Mouse (Mus musculus) adrenal gland, postnatal 25 days (tissue): ENCODE data around the gene Gm42417. TPM values are rescaled to one million over a fixed set of nuclear protein-coding genes. Genes with fewer than 3 reads are reported as not detected.
"Not testable (repeated sequence)": the region's sequence is repeated elsewhere in the genome, so short reads cannot be mapped to it uniquely, and the experiment has no call there.

ENCODE experiments used
- DNase-seq: peaks from one replicate; pipeline ENCODE4 v3.0.0; 2021; ENCODE audit warnings: mixed read lengths
- total RNA-seq: library from RNA; stranded (reverse); gene quantifications from 2 replicates; pipeline ENCODE4 v1.2.3, GENCODE M21; 2021

The Gm42417 gene
- total RNA-seq, 1 experiment from 2014 or later: not detected

DNA sequence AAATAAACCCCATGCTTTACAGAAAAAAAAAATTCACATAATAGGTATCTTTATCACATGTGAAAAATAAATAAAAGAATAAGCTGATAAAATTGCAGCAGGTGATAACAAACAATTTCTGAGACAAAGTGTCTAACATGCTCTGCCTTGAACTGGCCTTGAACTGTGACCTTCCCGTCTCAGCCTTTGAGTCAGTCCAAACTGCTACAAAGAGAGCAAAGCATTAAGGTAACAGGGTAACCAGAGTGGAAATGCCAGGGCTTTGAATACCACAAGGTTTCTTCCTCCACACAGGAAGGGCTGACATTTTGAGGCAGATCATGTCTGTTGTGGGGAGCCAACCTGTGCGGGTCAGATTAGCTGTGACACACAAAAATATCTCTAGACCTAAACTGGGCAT lies 6.2 kb upstream of the Gm42417 start:
- no peak for DNase-seq

DNA sequence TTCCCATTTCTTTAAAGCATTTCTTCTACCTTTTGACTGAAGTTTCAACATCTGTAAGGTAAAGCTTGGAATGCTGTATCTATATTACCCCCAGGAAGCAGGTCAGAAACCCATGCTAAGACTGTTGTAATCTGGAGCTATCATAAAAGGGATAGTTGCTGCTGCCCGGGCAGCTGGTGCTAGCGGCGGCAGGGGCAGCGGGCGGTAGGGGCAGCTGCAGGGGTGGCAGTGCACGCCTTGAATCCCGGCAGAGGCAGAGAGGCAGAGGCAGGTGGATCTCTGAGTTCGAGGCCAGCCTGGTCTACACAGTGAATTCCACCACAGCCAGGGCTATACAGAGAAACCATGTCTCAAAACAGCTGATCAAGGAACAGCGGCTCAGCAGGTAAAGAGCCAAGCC lies 3.7 kb upstream of the Gm42417 start:
- DNase-seq: no peak

DNA sequence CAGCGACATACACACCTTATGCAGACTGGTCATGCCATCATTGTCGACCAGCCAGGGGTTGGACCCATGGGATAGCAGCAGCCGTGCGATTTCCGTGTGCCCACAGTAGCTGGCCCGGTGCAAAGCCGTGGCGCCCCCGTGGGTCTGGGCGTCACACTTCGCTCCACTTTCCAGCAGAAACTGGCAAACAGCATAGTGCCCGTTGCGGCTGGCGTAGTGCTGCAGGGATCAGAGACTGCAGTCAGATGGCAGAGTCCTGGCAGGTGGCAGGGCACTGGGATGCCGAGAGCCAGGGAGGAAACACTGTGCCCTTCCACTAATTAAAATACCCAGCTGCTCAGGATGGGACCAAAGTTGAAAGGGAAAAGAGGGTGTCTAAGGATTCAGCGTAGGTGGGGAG lies 2.6 kb upstream of the Gm42417 start:
- DNase-seq: no peak

DNA sequence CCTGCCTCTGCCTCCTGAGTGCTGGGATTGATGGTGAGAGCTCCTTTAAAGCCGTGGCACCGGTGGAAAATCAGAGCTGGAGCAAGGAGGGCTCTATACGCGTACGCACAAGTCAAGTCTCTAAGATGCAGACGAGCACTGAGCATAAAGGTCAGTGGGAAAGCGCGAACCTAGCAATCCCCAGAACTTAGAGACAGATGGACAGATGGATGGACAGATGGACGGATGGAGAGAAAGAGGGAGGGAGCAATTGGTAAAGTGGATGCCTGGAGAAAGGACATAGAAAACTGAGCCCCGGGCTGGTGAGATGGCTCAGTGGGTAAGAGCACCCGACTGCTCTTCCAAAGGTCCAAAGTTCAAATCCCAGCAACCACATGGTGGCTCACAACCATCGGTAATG lies 1.6 kb upstream of the Gm42417 start:
- no peak for DNase-seq

DNA sequence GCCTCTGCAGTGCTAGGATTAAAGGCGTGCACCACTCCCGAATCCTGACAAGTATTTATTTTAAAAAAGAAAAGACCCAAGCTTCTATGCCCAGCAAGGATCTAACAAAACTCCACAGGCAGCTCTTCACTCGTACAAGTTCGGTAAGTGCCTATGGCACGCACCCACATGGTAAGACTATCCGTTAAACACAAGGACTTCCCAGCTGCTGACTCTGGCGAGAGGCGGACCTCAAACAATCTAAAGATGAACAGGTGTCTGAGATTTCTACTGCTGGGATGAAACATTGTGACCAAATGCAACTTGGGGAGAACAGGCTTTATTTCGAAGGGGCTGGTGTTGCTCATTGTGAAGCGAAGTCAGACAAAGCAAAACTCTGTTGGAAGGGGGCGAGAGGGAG lies 903 bp upstream of the Gm42417 start:
- DNase-seq: no peak

DNA sequence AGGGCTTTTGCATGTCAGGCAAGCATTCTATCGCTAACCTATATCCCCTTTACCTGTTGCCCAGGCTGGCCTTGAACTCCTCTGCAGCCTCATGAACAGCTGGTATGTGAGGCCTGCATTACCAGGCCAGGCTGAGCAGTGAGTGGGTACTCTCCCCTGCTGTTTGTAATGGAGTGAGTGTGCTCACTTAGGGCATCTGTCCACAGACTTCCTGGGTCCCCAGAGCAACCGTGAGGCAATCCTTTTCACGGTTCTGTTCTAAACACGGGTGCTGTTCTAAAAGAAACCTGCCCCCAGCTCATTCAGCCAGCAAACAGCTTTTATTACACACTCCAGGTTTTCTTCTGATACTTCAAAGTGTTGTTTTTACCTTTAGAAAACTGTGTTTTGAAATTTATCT lies 502 bp downstream of the Gm42417 start:
- DNase-seq: no peak

DNA sequence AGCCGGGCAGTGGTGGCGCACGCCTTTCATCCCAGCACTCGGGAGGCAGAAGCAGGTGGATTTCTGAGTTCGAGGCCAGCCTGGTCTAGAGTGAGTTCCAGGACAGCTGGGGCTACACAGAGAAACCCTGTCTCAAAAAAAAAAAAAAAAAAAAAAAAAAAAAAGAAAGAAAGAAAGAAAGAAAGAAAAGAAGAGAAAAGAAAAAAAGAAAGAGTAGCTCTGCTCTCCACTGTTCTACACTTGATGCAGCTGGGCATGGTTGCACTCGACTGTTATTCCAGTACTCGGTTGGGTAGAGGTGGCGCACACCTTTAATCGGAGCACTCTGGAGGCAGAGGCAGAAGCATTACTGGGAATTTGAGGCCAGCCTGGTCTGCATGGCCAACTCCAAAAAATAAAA lies 2.4 kb downstream of the Gm42417 start, which contains the start of gene Ankrd23:
Gene Ankrd23, minus strand, starts transcription at position 101 of the 400 bp plus-strand sequence.
- DNase-seq: not testable (repeated sequence)

DNA sequence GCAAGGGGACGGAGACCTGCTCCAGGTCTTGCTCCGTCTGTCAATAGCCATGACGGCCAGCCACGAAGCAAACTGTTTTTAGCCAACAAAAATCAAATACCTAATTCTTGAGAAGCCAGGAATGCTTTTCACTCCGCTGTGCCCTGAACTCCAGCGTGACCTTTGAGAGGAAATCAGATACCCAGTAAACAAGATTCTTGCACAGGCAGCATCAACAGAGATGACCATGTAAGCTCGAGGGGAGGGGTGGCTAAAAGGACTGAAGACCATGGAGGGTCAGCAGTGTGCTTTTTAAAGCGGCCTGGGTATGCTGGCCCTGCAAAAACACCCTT lies 2.9 kb downstream of the Gm42417 start:
- no peak for DNase-seq

DNA sequence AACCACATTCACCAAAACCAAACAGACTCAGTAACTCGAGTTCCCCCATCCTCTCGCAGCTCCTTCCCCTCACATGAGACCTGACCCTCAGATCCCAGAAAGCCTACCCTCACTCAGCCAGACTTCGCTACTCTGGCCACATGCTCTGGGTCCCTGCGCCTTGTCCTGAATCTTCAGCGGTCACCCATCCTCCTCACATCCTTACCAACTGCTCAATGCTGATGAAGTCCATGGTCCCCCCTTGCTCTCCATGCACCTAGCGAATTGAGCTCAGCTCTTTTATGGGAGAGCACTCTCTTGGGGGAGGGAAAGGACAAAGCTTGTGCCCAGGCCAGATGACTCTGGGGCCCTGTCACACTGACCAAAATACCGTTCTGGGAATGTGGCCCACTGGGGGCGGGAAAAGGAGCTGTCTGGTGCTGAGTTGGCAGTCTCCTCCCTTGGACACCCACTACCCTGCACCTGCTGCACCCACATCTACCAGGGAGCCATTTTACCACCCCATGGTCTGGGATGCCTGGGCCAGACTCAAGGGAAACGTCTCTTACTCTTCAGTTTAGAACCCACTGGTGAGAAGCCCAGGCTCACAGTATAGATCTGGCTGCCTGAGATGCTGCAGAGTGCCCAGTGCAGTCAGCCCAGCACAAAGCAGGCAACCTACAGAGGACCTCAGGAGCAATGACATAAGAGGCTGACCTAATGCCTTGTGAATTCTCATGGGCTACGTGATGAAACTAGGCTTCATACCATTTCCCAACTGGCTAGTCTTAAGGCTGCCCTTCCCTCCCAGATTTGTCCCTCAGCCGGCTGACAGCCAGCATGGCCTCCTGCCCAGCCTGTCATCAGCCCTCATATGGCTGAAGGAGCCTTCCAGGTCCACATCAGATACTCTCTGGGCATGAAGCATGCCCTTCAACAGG lies 3.5 kb downstream of the Gm42417 start:
- DNase-seq: peak; percentile 66

DNA sequence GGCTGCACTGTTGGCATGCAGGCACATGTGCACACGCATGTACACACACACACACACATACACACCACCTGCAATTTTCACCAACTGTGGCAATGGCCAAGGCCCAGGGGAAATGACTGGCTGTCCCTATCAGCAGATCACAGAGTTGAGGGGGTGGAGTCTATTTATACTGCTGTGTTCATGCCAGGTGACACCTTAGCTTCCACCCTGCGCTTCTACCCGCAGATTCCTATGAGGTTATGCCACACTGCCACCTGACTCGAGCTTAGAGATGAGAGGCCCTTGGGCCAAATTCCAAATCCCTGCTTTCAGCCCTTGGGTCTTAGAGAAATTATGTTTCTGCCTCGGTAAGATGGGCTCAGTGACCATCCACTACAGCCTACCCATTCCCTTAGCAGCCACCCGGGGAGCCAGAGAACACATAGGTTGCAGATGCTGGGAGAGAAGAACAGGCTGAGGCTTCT lies 4.6 kb downstream of the Gm42417 start:
- DNase-seq: no peak

DNA sequence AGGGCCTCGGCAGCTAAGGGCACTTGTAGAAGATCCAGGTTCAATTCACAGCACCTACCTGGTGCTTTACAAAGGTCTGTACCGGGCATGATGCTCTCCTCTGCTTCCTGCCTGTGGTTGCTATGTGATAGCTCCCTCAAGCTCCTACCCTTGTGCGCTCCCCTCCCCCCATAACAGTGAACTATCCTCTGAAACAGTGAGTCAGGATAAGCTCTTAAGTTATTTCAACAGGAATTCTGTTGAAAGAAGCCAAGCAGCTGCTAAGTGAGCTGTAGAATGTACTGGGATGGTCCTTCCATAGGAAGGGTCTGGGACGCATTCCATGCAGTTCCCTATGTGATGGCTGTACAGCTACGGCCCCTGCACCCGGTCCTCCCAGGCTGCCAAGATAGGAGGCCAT lies 5.7 kb downstream of the Gm42417 start:
- DNase-seq: no peak

DNA sequence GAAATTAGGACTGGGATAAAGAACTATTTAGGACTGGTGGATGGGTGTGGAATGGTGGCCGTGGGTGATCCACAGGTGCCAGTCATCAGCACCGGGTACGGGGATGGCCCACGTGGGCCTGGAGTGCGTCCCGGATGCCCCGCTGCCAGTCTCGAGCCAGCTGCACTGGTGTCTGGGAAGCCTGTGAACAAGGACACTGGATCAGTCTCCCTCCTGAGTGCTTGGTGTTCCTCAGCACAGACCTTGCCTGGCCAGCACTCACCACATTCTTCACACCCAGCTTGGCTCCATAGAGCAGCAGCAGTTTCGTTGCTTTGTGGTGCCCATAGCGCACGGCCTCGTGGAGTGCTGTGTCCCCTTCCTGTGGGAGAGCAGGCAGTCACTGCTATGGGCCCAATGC lies 7.8 kb downstream of the Gm42417 start:
- DNase-seq: no peak

DNA sequence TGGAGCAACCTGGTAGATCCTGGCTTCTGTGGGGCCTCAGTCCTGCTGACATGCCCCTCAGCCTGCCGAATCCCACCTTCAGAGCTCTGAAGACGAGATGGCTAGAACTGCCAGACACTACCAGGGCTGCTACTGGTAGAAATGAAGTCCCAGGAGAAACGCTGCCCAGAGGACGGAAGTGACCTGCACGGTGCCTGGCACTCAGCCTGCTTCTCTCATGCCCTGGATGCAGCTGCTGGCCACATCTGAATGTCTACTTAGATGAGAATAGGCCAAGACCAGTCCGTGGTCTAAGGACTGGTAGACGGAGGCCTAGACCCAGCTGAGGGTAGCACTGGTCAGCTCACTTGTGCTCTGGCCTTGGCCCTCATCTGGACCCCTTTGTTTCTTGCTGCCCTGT lies 8.3 kb downstream of the Gm42417 start:
- no peak for DNase-seq

DNA sequence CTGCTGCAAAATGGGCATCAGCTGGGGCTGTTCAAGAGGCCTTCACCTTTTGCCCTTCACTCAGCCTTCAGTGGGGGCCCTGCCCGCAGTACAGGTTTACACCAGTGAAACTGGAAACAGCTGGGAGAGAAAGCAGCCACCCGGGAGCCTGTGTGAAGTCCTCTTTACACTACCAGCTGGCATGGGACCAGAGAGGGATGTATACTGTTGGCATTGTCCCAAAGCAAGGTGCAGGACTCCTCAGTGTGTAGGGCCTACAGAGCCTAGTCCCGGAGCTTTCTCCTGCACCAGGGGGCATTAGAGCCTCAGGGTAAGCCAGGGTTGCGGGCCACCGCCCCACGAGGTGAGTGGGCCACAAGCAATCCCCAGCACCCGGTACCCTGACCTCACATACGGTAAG lies 8.7 kb downstream of the Gm42417 start:
- no peak for DNase-seq

DNA sequence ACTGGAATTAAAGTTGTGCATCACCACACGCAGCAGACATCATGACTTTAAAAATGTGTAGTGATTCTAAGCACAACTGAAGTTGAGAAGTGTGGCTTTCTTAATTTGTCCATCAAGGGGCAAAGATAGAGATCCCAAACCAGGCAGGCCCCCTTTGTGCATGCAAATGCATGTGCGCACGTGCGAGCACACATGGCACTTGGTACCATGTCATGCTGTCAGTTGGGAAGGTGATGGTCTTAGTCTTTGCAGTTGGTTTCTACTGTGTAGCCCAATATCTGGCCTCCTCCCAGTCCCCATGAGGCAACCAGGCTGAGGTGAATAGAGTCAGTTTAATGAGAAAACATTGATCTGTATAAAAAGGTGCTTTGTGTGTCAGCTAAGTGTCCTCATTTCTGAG lies 9.4 kb downstream of the Gm42417 start:
- DNase-seq: no peak

DNA sequence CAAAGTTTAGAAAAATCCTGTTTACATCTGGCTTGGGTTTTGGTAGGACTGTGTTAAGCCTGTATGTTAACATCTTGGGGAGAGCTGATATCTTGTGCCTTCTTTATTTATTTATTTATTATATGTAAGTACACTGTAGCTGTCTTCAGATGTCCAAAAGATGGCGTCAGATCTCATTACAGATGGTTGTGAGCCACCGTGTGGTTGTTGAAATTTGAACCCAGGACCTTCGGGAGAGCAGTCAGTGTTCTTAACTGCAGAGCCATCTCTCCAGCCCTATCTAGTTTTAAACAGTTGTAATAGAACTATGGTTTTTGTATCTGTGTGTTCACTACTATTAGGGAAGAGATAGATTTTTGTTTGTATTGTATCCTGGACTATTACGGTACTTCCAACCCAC lies 10.0 kb downstream of the Gm42417 start:
- DNase-seq: no peak

DNA sequence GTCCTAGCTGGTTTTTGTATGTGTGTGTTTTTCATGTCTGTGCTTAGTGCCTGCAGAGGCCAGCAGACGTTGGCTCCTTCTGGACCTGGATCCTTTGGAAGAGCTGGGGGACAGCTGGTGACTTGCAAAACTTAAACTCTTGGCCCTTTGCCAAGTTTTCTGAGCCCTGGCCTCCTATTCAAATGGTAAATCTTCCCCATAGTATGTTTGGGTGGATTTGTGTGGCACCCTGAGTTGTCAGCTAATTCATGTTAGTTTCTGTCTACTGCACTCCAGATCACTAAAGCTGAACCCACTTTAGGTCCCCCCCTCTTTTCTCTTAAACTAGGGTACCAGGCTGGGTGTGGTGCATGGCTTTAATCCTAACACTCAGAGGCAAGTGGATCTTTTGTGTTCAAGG lies 10.9 kb downstream of the Gm42417 start:
- DNase-seq: no peak

DNA sequence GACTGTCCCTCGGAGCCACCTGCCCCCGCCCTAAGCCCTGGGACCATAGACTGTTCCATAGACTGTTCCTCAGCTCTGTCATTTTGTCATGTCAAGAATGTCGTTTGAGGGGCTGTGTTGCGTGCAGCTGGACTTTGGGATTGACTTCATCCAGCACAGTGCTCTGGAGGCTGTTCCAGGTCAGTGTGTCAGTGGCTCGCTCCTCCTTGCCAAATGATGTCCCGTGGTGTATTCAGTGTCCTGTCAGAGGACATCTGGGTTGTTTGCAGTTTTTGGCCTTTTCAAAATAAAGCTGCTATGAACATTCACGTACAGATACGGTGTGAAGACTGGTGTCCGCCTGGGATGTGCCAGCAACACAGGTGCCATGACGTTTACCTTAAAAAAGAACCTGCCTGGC lies 12.3 kb downstream of the Gm42417 start:
- DNase-seq: no peak

DNA sequence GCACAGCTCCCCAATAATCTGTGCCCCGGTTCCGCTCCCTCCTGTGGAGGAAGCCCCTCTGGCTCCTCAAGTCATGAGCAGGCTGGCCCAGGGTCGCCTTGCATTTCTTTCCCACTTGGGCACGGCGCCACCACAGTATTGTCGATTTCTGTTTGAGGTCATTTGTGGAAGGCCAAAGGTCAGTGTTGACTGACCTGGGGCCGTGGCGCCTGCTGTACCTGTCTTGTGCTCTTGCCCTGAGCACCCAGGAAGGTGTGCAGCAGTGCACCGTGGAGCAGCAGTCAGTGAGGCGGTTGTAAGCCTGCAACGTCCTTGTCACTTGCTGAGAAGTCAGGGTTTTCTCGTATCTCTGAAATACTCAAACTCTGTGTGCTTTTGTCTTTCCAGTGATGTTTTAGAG lies 13.5 kb downstream of the Gm42417 start:
- DNase-seq: no peak

DNA sequence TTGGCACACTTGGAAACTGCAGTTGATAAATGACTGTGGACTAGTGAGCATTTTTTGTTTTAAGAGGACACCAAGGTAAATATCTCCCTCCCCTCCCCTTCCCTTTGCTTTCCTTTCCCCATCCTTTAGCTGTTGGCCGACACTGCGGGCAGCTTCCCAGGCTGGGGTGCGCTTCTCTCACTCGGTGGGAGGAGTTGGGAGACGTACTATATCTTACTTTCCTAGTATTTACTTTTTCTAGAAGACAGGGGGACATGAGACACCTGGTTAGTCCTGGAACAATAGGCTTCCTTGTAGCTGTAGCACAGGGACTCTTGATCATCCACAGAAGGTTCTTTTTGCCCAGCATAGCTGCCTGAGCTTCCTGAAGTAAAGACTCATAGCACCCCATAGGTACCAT lies 15.2 kb downstream of the Gm42417 start:
- no peak for DNase-seq

DNA sequence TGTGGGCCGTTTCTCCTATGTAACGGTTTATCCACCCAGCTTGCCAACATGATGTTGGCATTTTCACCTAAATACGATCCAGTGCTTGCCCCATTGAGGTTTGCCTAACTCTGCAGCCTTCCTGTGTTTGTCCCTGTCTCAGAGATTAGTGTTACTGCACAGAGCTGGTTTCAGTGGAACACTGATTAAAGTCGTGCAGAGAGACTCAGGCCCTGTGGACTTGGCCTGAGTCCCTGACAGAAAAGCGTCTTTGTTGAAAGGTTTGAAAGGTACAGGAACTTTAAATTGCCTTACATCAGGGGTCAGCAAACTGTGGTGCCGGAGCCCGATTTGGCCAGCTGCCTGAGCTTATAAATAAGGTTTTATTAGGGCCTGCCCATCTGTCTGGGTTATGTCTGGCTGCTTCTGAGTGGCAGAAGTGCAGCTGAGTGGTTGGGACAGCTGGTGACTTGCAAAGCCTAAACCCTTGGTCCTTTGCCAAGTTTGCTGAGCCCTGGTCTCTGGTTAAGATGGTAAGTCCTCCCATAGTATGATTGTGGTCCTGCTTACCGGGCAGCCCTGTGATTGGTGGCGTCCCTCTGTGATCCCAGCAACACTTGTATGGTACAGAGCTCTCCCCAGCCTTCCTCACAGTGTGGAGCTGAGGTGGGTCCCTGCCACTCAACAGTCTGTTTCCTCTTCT lies 15.8 kb downstream of the Gm42417 start:
- DNase-seq: no peak

DNA sequence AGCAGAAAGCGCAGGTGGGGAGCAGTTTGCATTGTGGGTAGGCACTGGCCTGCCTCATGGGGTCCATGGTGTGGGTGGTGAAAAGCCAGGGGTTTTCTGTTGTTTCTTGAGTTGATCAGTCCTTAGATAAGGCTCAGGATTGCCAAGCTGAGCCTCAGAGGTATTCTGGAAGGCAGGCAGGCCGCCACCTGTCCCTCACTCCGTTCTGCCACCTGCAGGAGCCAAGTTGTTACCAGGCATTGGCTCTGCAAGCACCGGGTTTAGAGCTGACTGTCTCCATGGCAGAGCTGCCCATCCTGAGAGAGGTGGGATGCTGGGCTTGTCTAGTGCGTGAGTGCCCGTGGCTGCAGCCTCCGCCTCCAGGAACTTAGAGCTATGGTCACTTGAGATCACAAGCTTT lies 17.0 kb downstream of the Gm42417 start:
- DNase-seq: no peak

DNA sequence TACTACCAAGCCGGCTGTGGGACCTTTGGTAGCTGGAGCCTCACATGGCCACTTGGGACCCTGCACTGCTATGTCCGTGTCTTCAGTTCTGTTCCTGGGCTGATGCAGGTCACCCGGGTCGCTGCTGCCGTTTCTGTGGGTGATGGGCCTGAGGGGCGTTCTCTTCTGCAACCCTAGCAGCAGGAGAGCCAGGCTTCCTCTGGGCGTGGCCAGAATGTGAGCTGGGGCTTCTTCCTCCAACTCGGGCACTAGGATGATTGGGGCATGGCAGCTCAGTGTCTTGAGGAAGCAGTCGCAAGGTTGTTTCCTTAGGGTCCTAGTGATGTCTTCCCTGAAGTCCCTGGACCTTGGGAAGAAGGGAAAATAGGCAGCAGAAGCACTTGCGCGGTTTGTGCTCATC lies 19.6 kb downstream of the Gm42417 start:
- DNase-seq: no peak

DNA sequence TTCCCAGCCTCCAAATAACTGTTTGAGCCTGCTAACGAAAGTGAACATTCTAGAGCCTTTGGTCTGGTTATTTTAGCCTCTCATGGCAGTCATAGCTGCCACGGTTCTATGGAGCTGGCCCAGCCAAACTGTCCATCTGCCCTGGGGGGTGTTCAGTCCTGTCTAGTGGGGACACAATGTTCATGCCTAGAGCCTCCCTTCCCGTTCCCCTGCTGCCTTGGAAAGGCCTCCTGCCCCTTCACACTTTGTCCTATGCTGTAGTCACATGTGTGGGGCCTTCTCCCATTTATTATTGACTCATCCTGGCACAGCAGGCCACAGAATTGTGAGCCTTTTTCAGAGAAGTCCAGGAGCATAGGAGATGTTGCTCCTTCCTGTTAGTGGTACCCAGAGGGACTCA lies 21.0 kb downstream of the Gm42417 start:
- DNase-seq: no peak
